ENCODE assay signal across 10 mouse cellular contexts in the genomic region with DNA sequence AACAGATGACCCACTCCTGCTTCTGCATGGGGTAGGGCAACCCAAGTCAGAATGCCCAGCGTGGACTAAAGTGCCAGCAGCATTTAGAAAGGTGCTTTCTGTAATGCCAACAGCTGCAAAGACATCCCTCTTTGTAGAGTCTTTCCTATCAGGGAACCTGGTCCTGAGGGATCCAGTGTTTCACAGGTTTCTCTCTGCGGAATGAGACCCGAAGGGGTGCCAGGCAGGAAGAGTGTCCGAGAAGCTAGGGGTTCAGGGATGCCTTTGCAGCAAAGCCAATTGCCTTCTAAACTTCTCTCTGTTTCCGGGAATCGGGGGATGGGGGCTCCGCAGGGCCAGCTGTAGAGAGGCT. TPM values are rescaled to one million over a fixed set of nuclear protein-coding genes. Genes with fewer than 3 reads are reported as not detected.
DNase-seq lines count a peak whose midpoint lies in the region; ATAC-seq and TF ChIP-seq lines count a peak whose summit lies in the region.
"Had no signal": no experiment of that assay in that cellular context is flagged by ENCODE, and none has a peak within 500 bp of the region (broad histone marks: within the 10 kb centered on the region; RNA-seq: fewer than 3 reads in every experiment).

No protein-coding gene starts in this region.

- H3K4me1 ChIP-seq in liver, embryonic 11.5 days (replicated peaks; ENCODE audit: control insufficient read depth, insufficient read depth, low read length): no peaks in the 10 kb centered on the region; the same call in 1 of the 2 replicates
- H3K4me1 ChIP-seq in liver, postnatal 0 days (ENCODE audit: insufficient read depth): peaks cover 4% of the 10 kb centered on the region
- H3K4me1 ChIP-seq in intestine, embryonic 15.5 days (replicated peaks): peaks cover 7% of the 10 kb centered on the region; the same call in 1 of the 2 replicates
- peaks cover 21% of the 10 kb centered on the region for H3K4me1 ChIP-seq in neural tube, embryonic 13.5 days (replicated peaks)

- WGBS in liver, embryonic 11.5 days: 15% methylated on average over 7 of the region's 7 CpGs
- WGBS in liver, postnatal 0 days (ENCODE audit: insufficient replicate concordance): 12% methylated on average over 7 of the region's 7 CpGs
- WGBS in intestine, embryonic 15.5 days: 24% methylated on average over 7 of the region's 7 CpGs
- 15% methylated on average over 7 of the region's 7 CpGs for WGBS in neural tube, embryonic 13.5 days

- no peak for TF ChIP-seq CTCF in liver, postnatal 0 days (IDR thresholded peaks at IDR 0.05; ENCODE audit: low read depth)

- 0 out of 2 replicates have a peak overlapping the region, but pooled peaks have one; percentile 16 for H3K4me2 ChIP-seq in liver, embryonic 11.5 days
- H3K4me2 ChIP-seq in liver, postnatal 0 days (ENCODE audit: low read depth, low read length): no peak overlapping the region
- H3K4me2 ChIP-seq in intestine, embryonic 15.5 days (replicated peaks): peak overlapping the region; percentile 69
- peak overlapping the region; percentile 73 for H3K4me2 ChIP-seq in neural tube, embryonic 13.5 days

- no peak for TF ChIP-seq EP300 in liver, postnatal 0 days (IDR thresholded peaks at IDR 0.05; ENCODE audit: low read depth)

- peak; percentile 33 for DNase-seq in cerebellum, adult 11-12 months
- DNase-seq in cerebellum, postnatal 4 days (ENCODE audit: low spot score in 2 of 2): no peak
- no peak for DNase-seq in liver, embryonic 11.5 days (ENCODE audit: low spot score)
- no peak for DNase-seq in liver, postnatal 0 days
- no peak for DNase-seq in embryo, embryonic 10 days (ENCODE audit: low spot score)
- DNase-seq in layer of hippocampus, postnatal 14 days (ENCODE audit: low spot score in 2 of 2): no peak

- no peak overlapping the region for H3K27ac ChIP-seq in liver, embryonic 11.5 days (ENCODE audit: low read depth, low read length)
- no peak overlapping the region for H3K27ac ChIP-seq in liver, postnatal 0 days (ENCODE audit: low read depth)
- no peak overlapping the region for H3K27ac ChIP-seq in intestine, embryonic 15.5 days
- H3K27ac ChIP-seq in neural tube, embryonic 13.5 days (replicated peaks): peak overlapping the region; percentile 81

- H3K4me3 ChIP-seq in liver, embryonic 11.5 days (ENCODE audit: low read depth, low read length): no peak overlapping the region
- no peak overlapping the region for H3K4me3 ChIP-seq in liver, postnatal 0 days (ENCODE audit: low read depth, low read length)
- 0 out of 2 replicates have a peak overlapping the region, but pooled peaks have one; percentile 31 for H3K4me3 ChIP-seq in intestine, embryonic 15.5 days (replicated peaks)
- H3K4me3 ChIP-seq in neural tube, embryonic 13.5 days: peak overlapping the region; percentile 45

- no peaks in the 10 kb centered on the region for H3K36me3 ChIP-seq in liver, embryonic 11.5 days (ENCODE audit: control insufficient read depth, insufficient read depth, low read length)
- H3K36me3 ChIP-seq in liver, postnatal 0 days (replicated peaks; ENCODE audit: insufficient read depth, low read length): no peaks in the 10 kb centered on the region
- no peaks in the 10 kb centered on the region for H3K36me3 ChIP-seq in intestine, embryonic 15.5 days
- no peaks in the 10 kb centered on the region for H3K36me3 ChIP-seq in neural tube, embryonic 13.5 days

- H3K9ac ChIP-seq in liver, embryonic 11.5 days (ENCODE audit: low read depth, low read length): no peak overlapping the region
- H3K9ac ChIP-seq in liver, postnatal 0 days (replicated peaks): no peak overlapping the region
- H3K9ac ChIP-seq in intestine, embryonic 15.5 days: no peak overlapping the region
- peak overlapping the region; percentile 72 for H3K9ac ChIP-seq in neural tube, embryonic 13.5 days

- peaks cover 44% of the 10 kb centered on the region for H3K27me3 ChIP-seq in liver, embryonic 11.5 days (replicated peaks; ENCODE audit: control insufficient read depth, insufficient read depth, low read length)
- peaks cover 25% of the 10 kb centered on the region for H3K27me3 ChIP-seq in liver, postnatal 0 days (ENCODE audit: insufficient read depth, low read length)
- peaks cover 32% of the 10 kb centered on the region for H3K27me3 ChIP-seq in intestine, embryonic 15.5 days (replicated peaks)
- peaks cover 46% of the 10 kb centered on the region for H3K27me3 ChIP-seq in neural tube, embryonic 13.5 days

- no peak for ATAC-seq in liver, embryonic 11.5 days (replicated peaks; ENCODE audit: low FRiP score)
- no peak for ATAC-seq in liver, postnatal 0 days
- no peak for ATAC-seq in intestine, embryonic 15.5 days
- ATAC-seq in neural tube, embryonic 13.5 days (ENCODE audit: low read depth): no peak

- H3K9me3 ChIP-seq in liver, embryonic 11.5 days (ENCODE audit: control insufficient read depth, low read length): no peaks in the 10 kb centered on the region
- no peaks in the 10 kb centered on the region for H3K9me3 ChIP-seq in liver, postnatal 0 days (ENCODE audit: low read length)
- H3K9me3 ChIP-seq in intestine, embryonic 15.5 days: no peaks in the 10 kb centered on the region
- no peaks in the 10 kb centered on the region for H3K9me3 ChIP-seq in neural tube, embryonic 13.5 days

RNA-seq across cellular contexts. Expression of a gene that starts 0.7 kb away (rescaled TPM):
- polyA plus RNA-seq in liver, embryonic 11.5 days (2014; fragmentation: Nextera tagmentation; extraction: Ambion mirVana): not detected in 2 replicates
- not detected in 2 replicates for polyA plus RNA-seq in liver, postnatal 0 days (2015; fragmentation: Nextera tagmentation; extraction: Ambion mirVana)
- polyA plus RNA-seq in intestine, embryonic 15.5 days (2015; fragmentation: Nextera tagmentation; extraction: Ambion mirVana): 3.0 and 3.3 TPM in 2 replicates
- polyA plus RNA-seq in neural tube, embryonic 13.5 days (2015; fragmentation: Nextera tagmentation; extraction: Ambion mirVana): 117 and 120 TPM in 2 replicates
- 100 to 1,000 TPM; 582 to 600 TPM for total RNA-seq in layer of hippocampus, postnatal 14 days (2021)
- total RNA-seq: gastrocnemius, postnatal 36 days; neutrophil, adult 5-6 weeks had no signal

Comparison
In these comparisons a context has a peak if more than half of its experiments do, and no peak if none do; other contexts are left out.
1. H3K4me3 ChIP-seq: peak in intestine, embryonic 15.5 days (single experiment) and neural tube, embryonic 13.5 days (single experiment); none in liver, embryonic 11.5 days (single experiment) and liver, postnatal 0 days (single experiment).
2. RNA of a gene that starts 0.7 kb away (polyA plus RNA-seq): 117 to 120 TPM in neural tube, embryonic 13.5 days; 3.0 to 3.3 TPM in intestine, embryonic 15.5 days, not detected in liver, embryonic 11.5 days and not detected in liver, postnatal 0 days; every median in the first group is over 10 times any median in the second.